Comparison of ENCODE assay signal across 20 mouse cellular contexts in the genomic region with DNA sequence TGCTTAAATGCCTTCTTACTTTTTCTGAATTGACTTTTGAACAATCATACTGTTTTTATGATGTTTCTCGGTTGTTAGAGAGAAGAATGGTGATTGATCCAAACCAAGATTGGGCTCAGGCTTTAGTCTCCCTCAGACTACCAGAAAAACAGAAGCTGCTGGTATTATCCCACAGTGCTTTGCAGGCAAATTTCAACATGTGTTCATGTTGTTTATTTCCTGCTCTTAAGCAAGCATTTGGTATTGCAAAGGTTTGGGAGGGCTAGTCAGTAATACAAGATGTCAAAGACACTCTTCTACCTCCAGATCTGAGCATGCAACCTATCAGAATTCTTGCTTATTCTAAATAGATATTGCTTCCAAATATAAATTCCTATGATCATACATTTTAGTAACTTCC. TPM values are rescaled to one million over a fixed set of nuclear protein-coding genes. Genes with fewer than 3 reads are reported as not detected.
A peak's percentile ranks its signal among the peaks of the same experiment; 100 is the strongest.
DNase-seq lines count a peak whose midpoint lies in the region; ATAC-seq and TF ChIP-seq lines count a peak whose summit lies in the region.
"Had no signal": no experiment of that assay in that cellular context is flagged by ENCODE, and none has a peak within 500 bp of the region (broad histone marks: within the 10 kb centered on the region; RNA-seq: fewer than 3 reads in every experiment).

No protein-coding gene starts in this region.

- no peaks in the 10 kb centered on the region for H3K9me3 ChIP-seq in heart, embryonic 11.5 days (replicated peaks; ENCODE audit: control insufficient read depth, low read length)
- no peaks in the 10 kb centered on the region for H3K9me3 ChIP-seq in heart, embryonic 16.5 days (replicated peaks; ENCODE audit: control insufficient read depth, low read length)
- no peaks in the 10 kb centered on the region for H3K9me3 ChIP-seq in midbrain, embryonic 13.5 days
- H3K9me3 ChIP-seq: embryonic facial prominence, embryonic 12.5 days; hindbrain, embryonic 13.5 days had no signal

- H3K4me1 ChIP-seq in heart, embryonic 11.5 days (ENCODE audit: control insufficient read depth, insufficient read depth, low read length), result peaks cover 21% of the 10 kb centered on the region
- H3K4me1 ChIP-seq in heart, embryonic 16.5 days (ENCODE audit: control insufficient read depth, insufficient read depth, low read length), result peaks cover 15% of the 10 kb centered on the region
- H3K4me1 ChIP-seq in midbrain, embryonic 13.5 days (replicated peaks), result 0 out of 2 replicates have a peak, but pooled peaks cover 6% of the 10 kb centered on the region
- H3K4me1 ChIP-seq: embryonic facial prominence, embryonic 12.5 days; hindbrain, embryonic 13.5 days had no signal

- TF ChIP-seq POLR2A in myocyte (IDR thresholded peaks at IDR 0.05; ENCODE audit: insufficient read length, low read depth), result no peak

- H3K4me2 ChIP-seq in heart, embryonic 11.5 days, result peak overlapping the region; percentile 16
- H3K4me2 ChIP-seq in heart, embryonic 16.5 days (ENCODE audit: low read depth, low read length), result peak overlapping the region; percentile 46
- H3K4me2 ChIP-seq in myocyte (ENCODE audit: low read depth), result peak overlapping the region; percentile 6
- no peak overlapping the region for H3K4me2 ChIP-seq in midbrain, embryonic 13.5 days (replicated peaks)
- H3K4me2 ChIP-seq: embryonic facial prominence, embryonic 12.5 days; hindbrain, embryonic 13.5 days had no signal

- H3K4me3 ChIP-seq in heart, embryonic 11.5 days (ENCODE audit: low read depth, low read length), result no peak overlapping the region
- no peak overlapping the region for H3K4me3 ChIP-seq in heart, embryonic 16.5 days (ENCODE audit: low read length)
- no peak overlapping the region for H3K4me3 ChIP-seq in myocyte
- no peak overlapping the region for H3K4me3 ChIP-seq in midbrain, embryonic 13.5 days (replicated peaks)
- H3K4me3 ChIP-seq: embryonic facial prominence, embryonic 12.5 days; heart, adult 2 months; hindbrain, embryonic 13.5 days had no signal

- H3K9ac ChIP-seq in heart, embryonic 11.5 days (ENCODE audit: low read depth, low read length), result no peak overlapping the region
- no peak overlapping the region for H3K9ac ChIP-seq in heart, embryonic 16.5 days (ENCODE audit: low read length)
- H3K9ac ChIP-seq in midbrain, embryonic 13.5 days (replicated peaks), result no peak overlapping the region
- H3K9ac ChIP-seq: embryonic facial prominence, embryonic 12.5 days; hindbrain, embryonic 13.5 days had no signal

- no peak for ATAC-seq in heart, embryonic 11.5 days (replicated peaks; ENCODE audit: insufficient number of reproducible peaks, low FRiP score, low TSS enrichment)
- no peak for ATAC-seq in heart, embryonic 16.5 days (replicated peaks; ENCODE audit: extremely low read depth, insufficient read depth, low FRiP score)
- ATAC-seq in midbrain, embryonic 13.5 days, result no peak
- ATAC-seq: forebrain, embryonic 16.5 days; hindbrain, postnatal 0 days had no signal

- H3K27ac ChIP-seq in heart, embryonic 11.5 days (ENCODE audit: low read depth, low read length), result no peak overlapping the region
- H3K27ac ChIP-seq in heart, embryonic 16.5 days (ENCODE audit: low read length), result no peak overlapping the region
- H3K27ac ChIP-seq in midbrain, embryonic 13.5 days, result no peak overlapping the region
- H3K27ac ChIP-seq: embryonic facial prominence, embryonic 12.5 days; heart, adult 2 months; hindbrain, embryonic 13.5 days; hindbrain, postnatal 0 days had no signal

- peaks cover 21% of the 10 kb centered on the region for H3K79me2 ChIP-seq in myocyte (ENCODE audit: control insufficient read depth, insufficient read depth)

- 81% methylated on average over 1 of the region's 1 CpGs for WGBS in heart, embryonic 11.5 days (ENCODE audit: insufficient replicate concordance)
- 83% methylated on average over 1 of the region's 1 CpGs for WGBS in heart, embryonic 16.5 days
- WGBS in midbrain, embryonic 13.5 days, result 88% methylated on average over 1 of the region's 1 CpGs

- intact Hi-C loops in heart, postnatal 10 days (cut with DNase I), result no loop called here
- intact Hi-C loops in heart, postnatal 14 days (cut with DNase I), result no loop called here

- no peak for DNase-seq in heart, postnatal 10 days
- DNase-seq in heart, postnatal 14 days, result no peak
- peak; percentile 10 for DNase-seq in 416B (ENCODE audit: low read depth)
- DNase-seq: adrenal gland, postnatal 10 days; cerebellum, adult 11 months; cerebellum, adult 8-10 months; cerebellum, postnatal 25 days; gastrocnemius, postnatal 10 days; heart, adult 2 months; kidney, adult 18-20 months had no signal

- H3K27me3 ChIP-seq in heart, embryonic 11.5 days (ENCODE audit: control insufficient read depth, insufficient read depth, low read length), result no peaks in the 10 kb centered on the region
- H3K27me3 ChIP-seq in heart, embryonic 16.5 days (ENCODE audit: control insufficient read depth, insufficient read depth, low read length), result no peaks in the 10 kb centered on the region
- H3K27me3 ChIP-seq in myocyte (ENCODE audit: control insufficient read depth, insufficient read depth, insufficient read length), result no peaks in the 10 kb centered on the region
- no peaks in the 10 kb centered on the region for H3K27me3 ChIP-seq in midbrain, embryonic 13.5 days
- H3K27me3 ChIP-seq: embryonic facial prominence, embryonic 12.5 days; hindbrain, embryonic 13.5 days had no signal

- no peak overlapping the region for H3ac ChIP-seq in myocyte (ENCODE audit: control insufficient read depth, insufficient read length)

- no peaks in the 10 kb centered on the region; the same call in 1 of the 2 replicates for H3K36me3 ChIP-seq in heart, embryonic 11.5 days (ENCODE audit: control insufficient read depth, insufficient read depth, low read length)
- H3K36me3 ChIP-seq in heart, embryonic 16.5 days (ENCODE audit: control insufficient read depth, insufficient read depth), result peaks cover 3% of the 10 kb centered on the region; the same call in 1 of the 2 replicates
- H3K36me3 ChIP-seq in myocyte (ENCODE audit: control insufficient read depth, insufficient read depth), result no peaks in the 10 kb centered on the region
- H3K36me3 ChIP-seq in midbrain, embryonic 13.5 days, result no peaks in the 10 kb centered on the region
- H3K36me3 ChIP-seq: embryonic facial prominence, embryonic 12.5 days; hindbrain, embryonic 13.5 days had no signal

TF ChIP-seq in myocyte, 11 proteins besides CTCF, POLR2A, EP300 and RAD21:
- TF ChIP-seq USF1 (IDR thresholded peaks at IDR 0.05; ENCODE audit: low read depth) (no peak), MYOG (IDR thresholded peaks at IDR 0.05; ENCODE audit: control insufficient read depth in 1 of 3, insufficient read depth in 1 of 3, insufficient read length in 2 of 3, low read depth in 2 of 3) (no peak), MYOD1 (IDR thresholded peaks at IDR 0.05; ENCODE audit: control insufficient read depth in 1 of 3, insufficient read length in 2 of 3, low read depth in 2 of 3) (no peak), REST (IDR thresholded peaks at IDR 0.05; ENCODE audit: insufficient read depth, insufficient read length) (no peak), E2F4 (IDR thresholded peaks at IDR 0.05; ENCODE audit: insufficient read depth) (no peak), CEBPB (IDR thresholded peaks at IDR 0.05; ENCODE audit: insufficient read depth, poor library complexity, severe bottlenecking) (no peak), TCF3 (IDR thresholded peaks at IDR 0.05; ENCODE audit: insufficient read length, low read depth) (no peak), POLR2AphosphoS2 (IDR thresholded peaks at IDR 0.05; ENCODE audit: insufficient read length, low read depth) (no peak), TCF12 (IDR thresholded peaks at IDR 0.05; ENCODE audit: insufficient read depth, poor library complexity, severe bottlenecking) (no peak), MAX (IDR thresholded peaks at IDR 0.05; ENCODE audit: low read depth) (no peak), SRF (IDR thresholded peaks at IDR 0.05; ENCODE audit: control insufficient read depth, insufficient read length, low read depth) (no peak)

RNA-seq across cellular contexts. Expression of a gene that starts 5.7 kb away (rescaled TPM):
- polyA plus RNA-seq in heart, embryonic 11.5 days (2014; fragmentation: Nextera tagmentation; extraction: Ambion mirVana), result 157 and 186 TPM in 2 replicates
- total RNA-seq in heart, postnatal 10 days (2021), result 100 to 1,000 TPM; 280 to 283 TPM
- polyA plus RNA-seq in heart, embryonic 16.5 days (2015; fragmentation: Nextera tagmentation; extraction: Ambion mirVana), result 189 and 190 TPM in 2 replicates
- total RNA-seq in heart, postnatal 14 days (2021), result 100 to 1,000 TPM; 263 to 269 TPM
- 52.4 TPM for polyA plus RNA-seq in myocyte (2012; fragmentation: generic; extraction: Trizol)
- polyA plus RNA-seq in midbrain, embryonic 13.5 days (2015; fragmentation: Nextera tagmentation; extraction: Ambion mirVana), result 26.9 and 27.6 TPM in 2 replicates

RNA-seq across cellular contexts. Expression of a gene that starts 31.1 kb away (rescaled TPM):
- polyA plus RNA-seq in heart, embryonic 11.5 days (2014; fragmentation: Nextera tagmentation; extraction: Ambion mirVana), result 1.7 TPM in 2 replicates
- total RNA-seq in heart, postnatal 10 days (2021), result 1 to 10 TPM; 1.6 to 1.8 TPM
- polyA plus RNA-seq in heart, embryonic 16.5 days (2015; fragmentation: Nextera tagmentation; extraction: Ambion mirVana), result 2.7 and 3.2 TPM in 2 replicates
- 1 to 10 TPM in 1 of 2 experiments, under 1 TPM in 1; 1.00 to 1.7 TPM for total RNA-seq in heart, postnatal 14 days (2021)
- polyA plus RNA-seq in myocyte (2012; fragmentation: generic; extraction: Trizol), result 0.04 TPM
- polyA plus RNA-seq in midbrain, embryonic 13.5 days (2015; fragmentation: Nextera tagmentation; extraction: Ambion mirVana), result 0.26 and 0.36 TPM in 2 replicates
- total RNA-seq: MEL had no signal
- polyA plus RNA-seq: C2C12 had no signal
